Mouse (Mus musculus) heart, postnatal 0 days (tissue): ENCODE data around the gene Irf9. TPM values are rescaled to one million over a fixed set of nuclear protein-coding genes. Genes with fewer than 3 reads are reported as not detected.

Experiments
- ATAC-seq: fragments of 200-750 bp; cut with Nextera tagmentation; 2 replicates; pipeline ENCODE4 v1.8.0; 2017; ENCODE audit warnings: low read depth, moderate number of reproducible peaks, moderate library complexity; ENCODE audit not compliant: insufficient read depth
- DNase-seq: peaks from one replicate; pipeline ENCODE4 v3.0.0-alpha.2; 2016; ENCODE audit warnings: low spot score
- H3K27ac ChIP-seq: fragments of 300-500 bp; sonication (generic); 2 replicates; pipeline ENCODE4 v1.5.1; 2014; ENCODE audit warnings: low read depth, mild to moderate bottlenecking
- H3K27me3 ChIP-seq: fragments of 300-500 bp; sonication (generic); 2 replicates; pipeline ENCODE4 v1.6.1; 2014; ENCODE audit warnings: low read length, mixed read lengths; ENCODE audit not compliant: control insufficient read depth, insufficient read depth
- H3K36me3 ChIP-seq: fragments of 300-500 bp; sonication (generic); replicated peaks from 2 replicates; pipeline ENCODE4 v1.6.1; 2014; ENCODE audit warnings: low read length, mixed read lengths; ENCODE audit not compliant: control insufficient read depth, insufficient read depth
- H3K4me1 ChIP-seq: fragments of 300-500 bp; sonication (generic); 2 replicates; pipeline ENCODE4 v1.6.1; 2014; ENCODE audit warnings: antibody characterized with exemption; ENCODE audit not compliant: control insufficient read depth, insufficient read depth
- H3K4me2 ChIP-seq: fragments of 300-500 bp; sonication (generic); 2 replicates; pipeline ENCODE4 v1.6.1; 2014; ENCODE audit warnings: low read depth, mild to moderate bottlenecking, low read length, moderate library complexity
- H3K4me3 ChIP-seq: fragments of 300-500 bp; sonication (generic); 2 replicates; pipeline ENCODE4 v1.5.1; 2014; ENCODE audit warnings: low read depth, low read length
- H3K9ac ChIP-seq: fragments of 300-500 bp; sonication (generic); replicated peaks from 2 replicates; pipeline ENCODE4 v1.6.1; 2014; ENCODE audit warnings: low read depth, low read length, mixed read lengths
- H3K9me3 ChIP-seq: fragments of 300-500 bp; sonication (generic); replicated peaks from 2 replicates; pipeline ENCODE4 v1.6.1; 2016; ENCODE audit warnings: low read length; ENCODE audit not compliant: control insufficient read depth
- CTCF ChIP-seq: IDR thresholded peaks from 2 replicates; pipeline ENCODE4 v1.5.1; 2016; ENCODE audit warnings: antibody characterized with exemption, control low read depth, low read depth
- EP300 ChIP-seq: IDR thresholded peaks from 2 replicates; pipeline ENCODE4 v1.6.1; 2016; ENCODE audit warnings: antibody characterized with exemption, low read depth
- WGBS: fragments of 180-500 bp; shearing (Covaris S2); extraction: QIAGEN DNeasy Blood & Tissue Kit; methylation state at CpG from one replicate; pipeline ENCODE4 v1.1.7; 2014; 5-methylcytosine and 5-hydroxymethylcytosine counted together
- polyA plus RNA-seq: library from polyadenylated mRNA; unstranded; fragments of >200 nt; fragmentation: Nextera tagmentation; extraction: Ambion mirVana; gene quantifications from 2 replicates; pipeline ENCODE4 v1.2.1, GENCODE M21; 2015
- total RNA-seq: library from RNA; depleted of rRNA; stranded (reverse); fragments of >200 nt; gene quantifications from 2 replicates; pipeline ENCODE4 v1.2.3, GENCODE M21; 2014; ENCODE audit warnings: low replicate concordance

The Irf9 gene
- total and polyA plus RNA-seq, 2 experiments from 2014 or later = 14.2 to 44.7 TPM

DNA sequence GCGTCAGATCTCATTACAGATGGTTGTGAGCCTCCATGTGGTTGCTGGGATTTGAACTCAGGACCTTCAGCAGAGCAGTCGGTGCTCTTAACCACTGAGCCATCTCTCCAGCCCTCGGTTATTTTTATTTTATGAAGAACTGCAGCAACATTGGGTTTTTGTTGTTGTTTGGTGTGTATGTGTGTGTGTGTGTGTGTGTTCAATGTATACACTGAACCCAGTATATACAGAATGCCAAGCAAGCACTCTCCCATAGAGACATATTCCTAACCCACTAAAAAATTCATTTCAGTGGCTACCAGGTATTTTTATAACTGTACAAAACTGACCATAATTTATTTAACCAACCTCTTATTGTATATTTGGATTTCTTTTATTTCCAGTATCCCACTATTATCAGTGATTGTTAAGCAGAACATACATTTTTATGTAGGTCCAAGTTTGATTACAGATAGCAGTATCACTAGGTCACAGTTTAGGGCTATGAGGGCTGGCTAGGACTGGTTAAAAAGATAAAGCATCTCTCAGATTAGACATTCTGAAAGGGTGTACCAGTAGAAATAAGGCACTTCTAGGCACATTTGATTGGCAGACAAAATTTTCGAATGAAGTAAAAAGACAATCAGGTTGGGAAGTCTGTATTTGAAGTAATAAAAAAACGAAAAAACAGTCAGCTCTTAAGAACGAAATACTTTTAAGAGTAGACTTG, 44.5 kb upstream of the Irf9 start:
- no peak overlapping the region for H3K9ac ChIP-seq
- peaks cover 6% of the 10 kb centered on the region for H3K4me1 ChIP-seq
- peak overlapping the region; percentile 77; the same call in 1 of the 2 replicates for H3K4me2 ChIP-seq
- peak overlapping the region; percentile 99 for H3K27ac ChIP-seq
- H3K9me3 ChIP-seq = no peaks in the 10 kb centered on the region
- no peaks in the 10 kb centered on the region for H3K27me3 ChIP-seq
- no peak for ATAC-seq
- H3K36me3 ChIP-seq = peaks cover 17% of the 10 kb centered on the region
- WGBS = 54% methylated on average over 6 of the region's 6 CpGs
- no peak for DNase-seq
- TF ChIP-seq CTCF = no peak
- no peak for TF ChIP-seq EP300
- peak overlapping the region; percentile 77 for H3K4me3 ChIP-seq

DNA sequence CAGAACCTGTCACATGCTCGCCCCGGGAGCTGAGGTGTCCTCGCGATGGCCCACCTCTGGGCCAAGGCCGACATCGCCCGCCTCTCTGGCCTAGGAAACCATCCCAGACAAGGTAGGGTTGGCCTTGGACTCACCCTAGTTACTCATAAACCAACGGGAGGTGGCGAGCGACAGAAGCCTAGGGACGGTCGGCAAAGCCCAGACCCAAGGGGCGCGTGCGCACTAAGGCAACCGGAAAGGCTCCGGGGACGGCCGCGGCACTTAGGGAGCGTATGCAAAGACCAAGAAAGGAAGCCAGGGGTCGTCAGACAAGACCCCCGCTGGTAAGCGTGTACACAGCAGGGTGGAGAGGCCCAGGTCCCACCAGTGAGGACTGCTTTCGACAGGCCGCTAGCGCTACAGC, 43.6 kb upstream of the Irf9 start, which contains the start of gene Dcaf11:
Dcaf11 (plus strand) TSS at position 208 of the 403 bp plus-strand sequence.
- Histone ChIP-seq H3K4me1 (peaks cover 6% of the 10 kb centered on the region), H3K9me3 (no peaks in the 10 kb centered on the region)
- peak; percentile 38 for TF ChIP-seq CTCF
- TF ChIP-seq EP300 = peak; percentile 57

DNA sequence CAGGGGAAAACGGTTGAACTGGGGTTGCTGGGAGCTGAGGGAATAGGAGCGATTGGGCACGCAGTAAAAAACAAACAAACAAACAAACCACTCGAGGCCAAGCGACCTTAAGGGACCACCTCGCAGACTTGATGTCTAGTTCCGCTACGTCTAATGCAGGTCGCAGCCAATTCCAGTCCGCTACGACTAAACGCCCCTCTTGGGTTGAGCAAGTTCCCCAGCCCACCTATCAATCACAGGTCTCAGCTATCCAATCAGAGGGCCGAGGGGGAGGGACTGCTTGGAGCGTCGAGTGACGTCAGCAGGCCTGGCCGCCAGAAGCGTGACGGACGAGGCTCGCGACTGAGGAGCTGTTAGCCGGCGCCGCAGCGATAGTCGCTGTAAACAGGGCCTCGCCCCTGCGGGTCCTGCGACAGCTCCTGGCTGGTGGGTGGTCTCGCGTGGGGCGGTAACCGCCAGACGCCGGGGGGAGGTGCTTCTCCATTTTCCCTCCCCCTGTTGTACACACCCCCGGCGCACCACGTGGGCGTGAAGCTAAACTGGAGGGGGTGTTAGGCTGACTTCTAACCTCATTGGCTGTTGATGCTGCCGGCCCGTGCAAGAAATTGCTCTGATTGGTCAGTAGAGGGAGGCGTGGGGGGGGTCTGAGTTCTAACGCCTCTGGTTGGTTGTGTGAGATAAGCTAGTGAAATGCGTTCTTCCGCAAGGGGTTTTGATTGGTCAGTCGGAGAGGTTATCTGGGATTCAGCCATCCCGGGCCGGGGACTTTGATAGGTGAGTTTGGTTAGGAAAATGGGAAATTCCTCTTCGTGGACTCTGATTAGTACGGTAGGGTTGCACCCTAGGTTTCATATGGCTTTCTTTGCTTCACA, 42.9 kb upstream of the Irf9 start, which contains the start of gene A730061H03Rik:
A730061H03Rik (minus strand) TSS at position 205 of the 872 bp plus-strand sequence.
- TF ChIP-seq CTCF = no peak
- TF ChIP-seq EP300 = peak; percentile 92
- Histone ChIP-seq H3K4me3 (peak within 1 kb of the TSS; percentile 77), H3K9me3 (no peaks in the 10 kb centered on the region), H3K27ac (peak within 1 kb of the TSS; percentile 99), H3K36me3 (peaks cover 31% of the 10 kb centered on the region), H3K9ac (peak within 1 kb of the TSS; percentile 82), H3K4me2 (peak within 1 kb of the TSS; percentile 77), H3K27me3 (no peaks in the 10 kb centered on the region), H3K4me1 (peaks cover 6% of the 10 kb centered on the region)
- ATAC-seq (peak; percentile 92), DNase-seq (peak; percentile 99)
- WGBS = under 1% methylated on average over 51 of the region's 51 CpGs

More for the DNA sequence above, 43.6 kb upstream of the Irf9 start, which contains the start of gene Dcaf11:
- Histone ChIP-seq H3K4me3 (peak within 1 kb of the TSS; percentile 77), H3K9ac (peak within 1 kb of the TSS; percentile 82), H3K27ac (peak within 1 kb of the TSS; percentile 99), H3K4me2 (peak within 1 kb of the TSS; percentile 77), H3K36me3 (peaks cover 25% of the 10 kb centered on the region), H3K27me3 (no peaks in the 10 kb centered on the region)
- peak; percentile 96 for DNase-seq
- WGBS = 0% methylated on average over 27 of the region's 27 CpGs
- peak; percentile 84 for ATAC-seq

DNA sequence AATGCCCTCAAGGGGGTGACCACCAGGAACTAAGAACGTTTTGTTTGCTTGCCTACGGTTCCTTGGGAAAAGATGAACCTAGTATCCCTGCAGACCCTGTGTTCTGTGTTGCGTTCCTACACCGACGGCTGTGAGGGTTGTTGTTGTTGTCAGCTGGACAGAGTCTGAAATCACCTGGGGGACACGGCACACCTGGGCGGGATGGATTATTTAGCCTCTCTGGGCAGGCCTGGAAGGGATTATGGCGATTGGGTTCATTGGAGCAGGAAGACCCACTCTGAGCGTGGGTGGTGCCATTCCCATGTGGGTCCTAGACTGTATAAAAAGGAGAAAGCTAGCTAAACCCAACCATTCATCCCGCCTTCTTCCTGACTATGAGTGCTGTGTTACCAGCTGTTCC, 41.5 kb upstream of the Irf9 start:
- peaks cover 45% of the 10 kb centered on the region for H3K36me3 ChIP-seq
- no peaks in the 10 kb centered on the region for H3K27me3 ChIP-seq
- DNase-seq (no peak), ATAC-seq (no peak)
- H3K4me3 ChIP-seq = no peak overlapping the region
- H3K9ac ChIP-seq = no peak overlapping the region
- H3K9me3 ChIP-seq = no peaks in the 10 kb centered on the region
- no peak overlapping the region for H3K27ac ChIP-seq
- peaks cover 6% of the 10 kb centered on the region for H3K4me1 ChIP-seq
- no peak for TF ChIP-seq EP300
- no peak for TF ChIP-seq CTCF
- H3K4me2 ChIP-seq = 0 out of 2 replicates have a peak overlapping the region, but pooled peaks have one; percentile 77
- 86% methylated on average over 10 of the region's 10 CpGs for WGBS

DNA sequence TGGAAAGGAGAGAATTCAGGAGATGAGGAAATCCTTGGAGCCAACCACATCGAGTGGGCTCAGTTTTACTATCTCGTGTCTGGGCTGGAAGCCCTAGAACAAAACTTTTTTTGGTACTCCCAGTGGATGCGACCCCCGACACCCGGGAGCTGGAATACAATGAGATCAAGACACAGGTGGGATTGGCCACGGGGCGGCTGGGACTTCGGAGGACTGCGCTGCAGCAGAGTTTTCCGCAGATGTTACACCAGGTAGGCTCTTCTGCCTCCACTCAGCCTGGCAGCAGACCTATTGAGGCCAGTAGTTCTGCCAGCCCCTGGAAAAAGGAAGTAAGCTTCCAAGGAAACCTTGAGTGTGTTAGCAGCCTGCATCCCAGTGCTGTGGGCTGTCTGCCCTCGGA, 40.1 kb upstream of the Irf9 start:
- DNase-seq (no peak), ATAC-seq (no peak)
- no peak overlapping the region for H3K9ac ChIP-seq
- H3K36me3 ChIP-seq = peaks cover 59% of the 10 kb centered on the region
- H3K4me1 ChIP-seq = peaks cover 6% of the 10 kb centered on the region
- no peak overlapping the region for H3K4me3 ChIP-seq
- WGBS = 86% methylated on average over 11 of the region's 11 CpGs
- no peaks in the 10 kb centered on the region for H3K27me3 ChIP-seq
- TF ChIP-seq CTCF (no peak), EP300 (no peak)
- H3K9me3 ChIP-seq = no peaks in the 10 kb centered on the region
- H3K4me2 ChIP-seq = no peak overlapping the region
- no peak overlapping the region for H3K27ac ChIP-seq
